Mouse (Mus musculus): ENCODE data around the gene Grid1.

DNA sequence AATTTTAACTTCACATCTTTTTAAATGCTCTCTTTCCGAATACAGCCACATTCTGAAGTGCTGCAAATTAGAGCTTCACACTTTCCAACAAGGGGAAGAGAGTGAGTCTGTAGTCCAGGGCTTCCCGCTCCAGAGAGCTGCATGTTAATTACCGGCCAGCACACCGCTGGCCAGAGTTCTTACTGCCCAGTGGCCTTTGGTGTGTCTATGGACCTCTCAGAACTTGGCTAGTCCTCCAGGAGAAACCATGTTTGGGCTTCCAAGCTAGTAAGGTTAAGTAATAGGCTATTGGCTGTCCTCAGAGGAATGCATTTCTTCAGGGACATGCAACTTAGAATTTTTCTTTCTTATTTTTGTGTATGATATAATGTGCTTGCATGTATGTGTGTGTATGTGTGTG is 301.0 kb downstream of the Grid1 start:
- TF ChIP-seq POLR2A (IDR thresholded peaks at IDR 0.05; ENCODE audit: low read depth, low read length), result no peak
- no peak for TF ChIP-seq CTCF (IDR thresholded peaks at IDR 0.05; ENCODE audit: extremely low read depth, insufficient read length, insufficient replicate concordance, low read depth, low read length)
